Mouse (Mus musculus): ENCODE measurements around the gene B3gnt2. TPM values are rescaled to one million over a fixed set of nuclear protein-coding genes. Genes with fewer than 3 reads are reported as not detected.

The B3gnt2 gene
- polyA plus RNA-seq, 1 experiment from 2014 or later, result 2.9 TPM

DNA sequence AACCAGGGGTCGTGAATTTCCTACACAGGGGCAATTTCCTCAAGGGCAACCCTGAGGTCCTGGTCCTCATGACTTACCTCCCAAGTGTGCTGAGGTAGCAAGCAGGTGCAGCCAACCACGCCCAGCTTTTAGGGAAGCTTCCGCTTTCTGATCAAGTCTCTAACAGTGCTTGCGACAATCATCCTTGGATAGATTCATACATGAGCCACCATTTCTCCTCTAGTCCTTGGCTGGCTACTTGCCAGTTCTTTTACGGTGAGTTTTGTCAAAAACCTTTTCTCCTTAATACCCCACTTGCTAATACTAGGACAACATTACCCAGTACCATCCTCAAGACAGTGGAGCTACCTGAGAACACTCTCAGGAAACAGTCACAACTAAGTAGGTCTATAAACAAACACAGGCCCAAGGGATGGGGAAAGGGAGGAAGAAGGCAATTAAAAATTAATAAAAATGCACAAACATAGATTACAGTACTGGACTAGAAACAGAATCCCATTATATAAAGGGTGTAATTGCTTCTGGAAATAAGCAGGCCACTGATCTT, 12.0 kb downstream of the B3gnt2 start:
- no peaks in the 10 kb centered on the region for H3K36me3 ChIP-seq (ENCODE audit: control insufficient read depth, insufficient read depth, low read length)
- no peak overlapping the region for H3K4me3 ChIP-seq (ENCODE audit: low read depth, low read length)
- no peak overlapping the region for H3K4me2 ChIP-seq (ENCODE audit: low read depth, severe bottlenecking)
- ATAC-seq (ENCODE audit: insufficient number of reproducible peaks, low FRiP score, low TSS enrichment, low read depth), result no peak
- no peak for DNase-seq (ENCODE audit: low spot score)
- no peak overlapping the region for H3K9ac ChIP-seq (ENCODE audit: low read length)
- no peaks in the 10 kb centered on the region for H3K27me3 ChIP-seq (ENCODE audit: control insufficient read depth, insufficient read depth, low read length)
- 79% methylated on average over 5 of the region's 5 CpGs for WGBS
- H3K4me1 ChIP-seq (ENCODE audit: control insufficient read depth, insufficient read depth, low read length), result no peaks in the 10 kb centered on the region
- H3K9me3 ChIP-seq (ENCODE audit: control insufficient read depth, low read length), result no peaks in the 10 kb centered on the region
- H3K27ac ChIP-seq (replicated peaks; ENCODE audit: low read depth, low read length), result no peak overlapping the region

DNA sequence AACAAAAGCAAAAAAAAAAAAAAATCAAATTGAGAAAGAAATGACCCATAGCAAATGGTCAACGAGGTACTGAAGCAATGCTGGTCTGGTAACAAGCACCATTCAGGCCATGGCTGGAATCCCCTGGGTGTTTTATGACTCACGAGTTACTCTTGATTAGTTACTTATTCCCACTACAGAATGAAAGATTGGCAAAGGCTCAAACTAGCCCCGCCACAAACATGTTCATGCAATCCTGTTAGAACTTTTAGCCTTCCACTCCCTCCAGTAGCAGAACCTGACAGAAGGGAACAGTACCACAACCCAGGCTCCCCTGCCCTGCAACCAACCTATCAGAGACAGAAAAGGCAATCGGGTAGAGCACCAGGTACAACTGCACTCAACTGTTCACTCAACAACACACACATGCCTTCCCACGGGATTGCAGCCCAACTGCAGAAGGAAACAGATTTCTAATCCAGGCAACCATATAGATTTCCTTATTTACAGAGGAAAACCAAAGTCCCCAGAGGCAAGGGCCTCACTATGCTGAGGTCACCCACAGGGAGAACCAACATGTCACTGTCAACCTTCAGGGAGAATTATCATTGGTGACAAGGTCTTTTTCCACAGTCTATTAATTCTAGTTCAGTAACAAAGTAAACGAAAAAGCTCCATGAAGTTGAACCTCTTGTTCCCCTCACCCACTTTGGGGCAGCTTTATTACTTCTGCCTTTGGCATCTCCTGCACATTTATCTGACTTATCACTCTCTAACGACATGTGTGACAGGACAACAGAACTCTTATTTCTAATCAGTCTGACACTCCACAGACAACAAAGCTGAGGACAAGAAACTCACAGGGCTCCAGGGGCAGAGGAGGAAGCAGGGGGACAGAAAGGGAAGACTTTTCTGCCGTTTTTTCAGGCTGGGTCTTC, 12.8 kb downstream of the B3gnt2 start:
- H3K4me2 ChIP-seq (ENCODE audit: low read depth, severe bottlenecking), result no peak overlapping the region
- 24% methylated on average over 8 of the region's 8 CpGs for WGBS
- no peak overlapping the region for H3K27ac ChIP-seq (replicated peaks; ENCODE audit: low read depth, low read length)
- no peak overlapping the region for H3K4me3 ChIP-seq (ENCODE audit: low read depth, low read length)
- no peaks in the 10 kb centered on the region for H3K36me3 ChIP-seq (ENCODE audit: control insufficient read depth, insufficient read depth, low read length)
- H3K9me3 ChIP-seq (ENCODE audit: control insufficient read depth, low read length), result no peaks in the 10 kb centered on the region
- no peak overlapping the region for H3K9ac ChIP-seq (ENCODE audit: low read length)
- H3K4me1 ChIP-seq (ENCODE audit: control insufficient read depth, insufficient read depth, low read length), result no peaks in the 10 kb centered on the region
- no peak for ATAC-seq (ENCODE audit: insufficient number of reproducible peaks, low FRiP score, low TSS enrichment, low read depth)
- DNase-seq (ENCODE audit: low spot score), result no peak
- H3K27me3 ChIP-seq (ENCODE audit: control insufficient read depth, insufficient read depth, low read length), result no peaks in the 10 kb centered on the region

DNA sequence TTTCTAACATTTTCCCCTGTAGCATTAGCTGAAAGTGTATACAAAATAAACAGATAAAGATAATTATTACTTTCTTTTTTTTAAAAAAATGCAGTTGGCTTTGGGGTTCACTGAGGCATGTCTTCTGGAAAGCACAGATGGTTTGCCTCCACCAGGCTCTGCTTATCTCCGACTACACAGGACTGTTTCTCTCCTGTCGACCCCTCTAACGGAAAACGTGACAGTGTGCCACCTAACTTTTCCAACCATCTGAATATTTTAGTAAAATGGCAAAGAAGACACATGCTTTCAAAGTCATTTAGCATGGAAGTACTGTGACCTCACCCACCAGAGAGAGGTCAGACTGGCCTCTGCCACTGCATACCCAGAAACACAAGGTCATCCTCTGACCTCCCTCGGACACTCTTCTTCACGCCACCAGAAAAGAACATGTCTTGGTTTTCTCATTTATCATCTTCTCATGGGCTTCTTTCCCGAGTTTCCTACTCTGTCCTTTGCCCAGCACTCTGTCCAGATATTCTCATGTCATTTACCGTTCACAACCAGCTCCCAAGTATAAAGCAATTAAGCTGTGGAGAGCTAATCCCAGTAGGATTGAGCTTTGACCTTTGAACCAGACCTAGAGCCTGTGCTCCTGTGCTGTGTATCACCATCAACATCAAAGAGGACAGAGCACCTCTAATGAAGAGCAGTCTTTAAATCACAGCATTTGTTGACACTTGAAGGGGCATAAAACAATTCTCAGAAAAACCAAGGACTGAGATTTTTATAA, 13.6 kb downstream of the B3gnt2 start:
- DNase-seq (ENCODE audit: low spot score) (no peak), ATAC-seq (ENCODE audit: insufficient number of reproducible peaks, low FRiP score, low TSS enrichment, low read depth) (no peak)
- no peaks in the 10 kb centered on the region for H3K9me3 ChIP-seq (ENCODE audit: control insufficient read depth, low read length)
- H3K4me3 ChIP-seq (ENCODE audit: low read depth, low read length), result no peak overlapping the region
- no peak overlapping the region for H3K9ac ChIP-seq (ENCODE audit: low read length)
- 39% methylated on average over 8 of the region's 8 CpGs for WGBS
- H3K27ac ChIP-seq (replicated peaks; ENCODE audit: low read depth, low read length), result no peak overlapping the region
- H3K27me3 ChIP-seq (ENCODE audit: control insufficient read depth, insufficient read depth, low read length), result no peaks in the 10 kb centered on the region
- H3K4me2 ChIP-seq (ENCODE audit: low read depth, severe bottlenecking), result no peak overlapping the region
- H3K4me1 ChIP-seq (ENCODE audit: control insufficient read depth, insufficient read depth, low read length), result no peaks in the 10 kb centered on the region
- H3K36me3 ChIP-seq (ENCODE audit: control insufficient read depth, insufficient read depth, low read length), result no peaks in the 10 kb centered on the region

DNA sequence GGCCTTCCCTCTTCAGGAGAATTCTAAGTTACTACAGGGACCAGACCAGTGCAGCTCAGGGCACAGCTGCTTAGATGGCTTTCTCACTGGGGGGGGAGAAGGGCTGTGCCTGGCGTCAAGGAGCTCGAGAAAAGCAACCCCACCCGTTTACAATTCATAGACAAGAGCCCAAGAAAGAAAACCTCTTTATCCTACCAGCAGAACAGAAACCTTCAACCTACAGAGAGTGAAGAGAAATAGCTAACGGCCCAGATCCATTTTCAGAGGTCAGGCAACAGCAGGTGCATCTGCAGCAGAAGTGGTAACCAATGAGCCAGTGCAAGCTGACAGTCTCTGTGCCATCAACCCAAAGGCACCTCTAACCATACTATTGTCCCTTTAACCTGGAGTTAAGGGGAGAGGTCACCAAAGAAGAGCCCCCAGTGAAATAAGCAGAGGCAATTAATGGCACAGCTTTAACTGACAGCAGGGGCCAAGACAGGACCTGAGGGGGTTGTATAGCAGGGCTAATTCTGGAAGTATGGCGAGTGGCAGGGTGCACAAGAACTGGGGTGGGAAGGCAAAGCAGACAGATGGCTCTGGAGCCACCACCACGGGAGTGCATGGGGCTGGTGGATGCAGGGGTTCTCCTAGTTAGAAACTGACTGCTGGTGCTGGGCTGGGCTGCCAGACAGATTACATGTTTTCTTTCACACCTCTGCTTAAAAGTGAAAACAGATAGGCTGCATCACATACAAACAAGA, 14.5 kb downstream of the B3gnt2 start:
- no peak for DNase-seq (ENCODE audit: low spot score)
- Histone ChIP-seq H3K36me3 (ENCODE audit: control insufficient read depth, insufficient read depth, low read length) (no peaks in the 10 kb centered on the region), H3K27me3 (ENCODE audit: control insufficient read depth, insufficient read depth, low read length) (no peaks in the 10 kb centered on the region), H3K9me3 (ENCODE audit: control insufficient read depth, low read length) (no peaks in the 10 kb centered on the region), H3K4me1 (ENCODE audit: control insufficient read depth, insufficient read depth, low read length) (no peaks in the 10 kb centered on the region), H3K4me3 (ENCODE audit: low read depth, low read length) (no peak overlapping the region), H3K4me2 (ENCODE audit: low read depth, severe bottlenecking) (no peak overlapping the region), H3K9ac (ENCODE audit: low read length) (no peak overlapping the region), H3K27ac (replicated peaks; ENCODE audit: low read depth, low read length) (no peak overlapping the region)
- ATAC-seq (ENCODE audit: insufficient number of reproducible peaks, low FRiP score, low TSS enrichment, low read depth), result no peak
- WGBS, result 57% methylated on average over 6 of the region's 6 CpGs

DNA sequence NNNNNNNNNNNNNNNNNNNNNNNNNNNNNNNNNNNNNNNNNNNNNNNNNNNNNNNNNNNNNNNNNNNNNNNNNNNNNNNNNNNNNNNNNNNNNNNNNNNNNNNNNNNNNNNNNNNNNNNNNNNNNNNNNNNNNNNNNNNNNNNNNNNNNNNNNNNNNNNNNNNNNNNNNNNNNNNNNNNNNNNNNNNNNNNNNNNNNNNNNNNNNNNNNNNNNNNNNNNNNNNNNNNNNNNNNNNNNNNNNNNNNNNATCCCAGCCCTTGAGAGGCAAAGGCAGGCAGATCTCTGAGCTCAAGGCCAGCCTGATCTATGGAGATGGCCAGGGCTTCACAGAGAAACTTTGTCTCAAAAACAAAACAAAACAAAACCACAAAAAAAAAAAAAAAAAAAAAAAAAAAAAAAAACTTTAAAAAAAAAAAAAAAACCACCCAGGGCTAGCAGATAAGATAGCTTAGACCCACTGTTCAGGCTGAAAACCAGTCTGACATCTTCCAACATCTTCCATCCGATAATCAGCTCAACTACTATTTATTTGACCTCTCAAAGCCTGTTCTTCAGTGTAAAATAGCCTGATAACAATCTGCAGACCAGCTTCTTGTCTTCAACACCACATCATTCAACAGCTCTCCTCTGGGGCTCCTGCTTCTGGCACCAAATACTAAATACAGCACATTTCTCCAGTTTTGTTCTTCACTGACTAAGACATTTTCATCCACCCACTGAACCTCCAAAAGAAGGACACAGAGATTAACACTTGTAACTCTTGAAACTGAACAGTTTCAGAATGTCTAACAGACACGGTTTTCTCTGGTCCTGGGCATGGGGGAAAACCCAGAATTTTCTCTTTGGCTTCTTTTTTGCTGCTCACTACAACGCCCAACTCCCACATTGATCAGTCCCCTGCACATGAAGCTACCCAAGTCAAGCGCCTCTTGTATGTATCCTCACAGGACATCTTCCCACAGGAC, 15.7 kb downstream of the B3gnt2 start:
- no peak overlapping the region for H3K4me3 ChIP-seq (ENCODE audit: low read depth, low read length)
- H3K4me1 ChIP-seq (ENCODE audit: control insufficient read depth, insufficient read depth, low read length), result no peaks in the 10 kb centered on the region
- DNase-seq (ENCODE audit: low spot score), result no peak
- no peaks in the 10 kb centered on the region for H3K27me3 ChIP-seq (ENCODE audit: control insufficient read depth, insufficient read depth, low read length)
- no peak for ATAC-seq (ENCODE audit: insufficient number of reproducible peaks, low FRiP score, low TSS enrichment, low read depth)
- H3K9ac ChIP-seq (ENCODE audit: low read length), result no peak overlapping the region
- no peak overlapping the region for H3K27ac ChIP-seq (replicated peaks; ENCODE audit: low read depth, low read length)
- H3K4me2 ChIP-seq (ENCODE audit: low read depth, severe bottlenecking), result no peak overlapping the region
- no peaks in the 10 kb centered on the region for H3K36me3 ChIP-seq (ENCODE audit: control insufficient read depth, insufficient read depth, low read length)
- H3K9me3 ChIP-seq (ENCODE audit: control insufficient read depth, low read length), result no peaks in the 10 kb centered on the region
- 64% methylated on average over 4 of the region's 4 CpGs for WGBS

DNA sequence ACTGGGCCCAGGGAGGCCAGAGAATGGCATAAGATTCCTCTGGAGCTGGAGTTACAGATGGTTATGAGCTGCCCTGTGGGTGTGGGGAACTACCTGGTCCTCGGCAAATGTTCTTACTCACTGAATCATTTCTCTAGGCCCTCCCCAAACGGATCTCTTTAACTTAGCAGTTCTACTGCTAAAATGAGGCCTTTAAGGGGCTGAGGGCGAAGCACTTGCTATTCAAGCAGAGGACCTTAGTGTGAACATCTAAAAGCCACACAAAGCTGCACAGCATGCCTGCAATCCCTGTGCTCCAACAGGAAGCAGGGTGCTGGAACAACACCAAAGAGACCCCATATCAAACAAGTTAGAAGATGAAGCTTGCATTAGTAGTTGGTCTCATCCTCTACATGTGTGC, 21.3 kb downstream of the B3gnt2 start:
- Histone ChIP-seq H3K4me3 (ENCODE audit: low read depth, low read length) (no peak overlapping the region), H3K36me3 (ENCODE audit: control insufficient read depth, insufficient read depth, low read length) (no peaks in the 10 kb centered on the region), H3K27ac (replicated peaks; ENCODE audit: low read depth, low read length) (no peak overlapping the region), H3K9ac (ENCODE audit: low read length) (no peak overlapping the region), H3K4me2 (ENCODE audit: low read depth, severe bottlenecking) (no peak overlapping the region), H3K27me3 (ENCODE audit: control insufficient read depth, insufficient read depth, low read length) (no peaks in the 10 kb centered on the region), H3K4me1 (ENCODE audit: control insufficient read depth, insufficient read depth, low read length) (no peaks in the 10 kb centered on the region), H3K9me3 (ENCODE audit: control insufficient read depth, low read length) (no peaks in the 10 kb centered on the region)
- DNase-seq (ENCODE audit: low spot score) (no peak), ATAC-seq (ENCODE audit: insufficient number of reproducible peaks, low FRiP score, low TSS enrichment, low read depth) (no peak)
- WGBS, result 78% methylated on average over 3 of the region's 3 CpGs

DNA sequence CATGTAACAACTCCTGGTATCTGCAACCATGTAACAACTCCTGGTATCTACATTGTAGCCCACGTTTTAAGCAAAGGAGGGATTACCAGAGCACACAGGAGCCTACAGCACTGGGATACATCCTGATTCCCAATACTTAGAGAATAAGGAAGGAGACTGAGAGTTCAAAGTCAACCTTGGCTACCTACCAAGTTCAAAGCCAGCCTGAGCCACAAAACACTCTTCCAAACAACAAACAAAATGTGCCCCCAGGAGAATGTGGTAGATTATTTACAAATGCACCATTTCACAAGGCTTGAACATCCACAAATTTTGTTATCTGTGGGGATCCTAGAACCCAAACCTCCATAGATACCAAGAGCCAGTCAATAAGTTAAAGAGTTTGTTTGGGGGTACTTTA, 22.4 kb downstream of the B3gnt2 start:
- DNase-seq (ENCODE audit: low spot score) (no peak), ATAC-seq (ENCODE audit: insufficient number of reproducible peaks, low FRiP score, low TSS enrichment, low read depth) (no peak)
- Histone ChIP-seq H3K4me1 (ENCODE audit: control insufficient read depth, insufficient read depth, low read length) (no peaks in the 10 kb centered on the region), H3K9ac (ENCODE audit: low read length) (no peak overlapping the region), H3K27me3 (ENCODE audit: control insufficient read depth, insufficient read depth, low read length) (no peaks in the 10 kb centered on the region), H3K9me3 (ENCODE audit: control insufficient read depth, low read length) (no peaks in the 10 kb centered on the region), H3K4me2 (ENCODE audit: low read depth, severe bottlenecking) (no peak overlapping the region), H3K36me3 (ENCODE audit: control insufficient read depth, insufficient read depth, low read length) (no peaks in the 10 kb centered on the region), H3K27ac (replicated peaks; ENCODE audit: low read depth, low read length) (no peak overlapping the region), H3K4me3 (ENCODE audit: low read depth, low read length) (no peak overlapping the region)
- 70% methylated on average over 1 of the region's 1 CpGs for WGBS
